Mouse (Mus musculus) hindbrain, embryonic 13.5 days (tissue): Measurements from ENCODE around the gene Txn2. TPM values are rescaled to one million over a fixed set of nuclear protein-coding genes. Genes with fewer than 3 reads are reported as not detected.

ENCODE experiments used
- ATAC-seq: fragments of 200-750 bp; cut with Nextera tagmentation; 2 replicates; pipeline ENCODE4 v1.8.0; 2017; ENCODE audit warnings: moderate TSS enrichment; ENCODE audit not compliant: low FRiP score
- H3K27ac ChIP-seq: fragments of 300-500 bp; sonication (generic); 2 replicates; pipeline ENCODE4 v1.5.1; 2015; ENCODE audit warnings: inconsistent platforms, mild to moderate bottlenecking, moderate library complexity
- H3K27me3 ChIP-seq: fragments of 300-500 bp; sonication (generic); 2 replicates; pipeline ENCODE4 v1.6.1; 2015; ENCODE audit warnings: mild to moderate bottlenecking, inconsistent platforms
- H3K36me3 ChIP-seq: fragments of 300-500 bp; sonication (generic); 2 replicates; pipeline ENCODE4 v1.6.1; 2015; ENCODE audit warnings: mild to moderate bottlenecking, inconsistent platforms
- H3K4me1 ChIP-seq: fragments of 300-500 bp; sonication (generic); replicated peaks from 2 replicates; pipeline ENCODE4 v1.6.1; 2015; ENCODE audit warnings: inconsistent platforms
- H3K4me2 ChIP-seq: fragments of 300-500 bp; sonication (generic); 2 replicates; pipeline ENCODE4 v1.6.1; 2015; ENCODE audit warnings: inconsistent platforms, mild to moderate bottlenecking, moderate library complexity
- H3K4me3 ChIP-seq: fragments of 300-500 bp; sonication (generic); 2 replicates; pipeline ENCODE4 v1.5.1; 2015; ENCODE audit warnings: mild to moderate bottlenecking, inconsistent platforms
- H3K9ac ChIP-seq: fragments of 300-500 bp; sonication (generic); 2 replicates; pipeline ENCODE4 v1.6.1; 2015; ENCODE audit warnings: mild to moderate bottlenecking, inconsistent platforms
- H3K9me3 ChIP-seq: fragments of 300-500 bp; sonication (generic); 2 replicates; pipeline ENCODE4 v1.6.1; 2016; ENCODE audit warnings: inconsistent platforms
- WGBS: fragments of 180-500 bp; shearing (Covaris S2); methylation state at CpG from one replicate; pipeline ENCODE4 v1.1.7; 2015; 5-methylcytosine and 5-hydroxymethylcytosine counted together
- polyA plus RNA-seq: library from polyadenylated mRNA; unstranded; fragments of >200 nt; fragmentation: Nextera tagmentation; extraction: Ambion mirVana; gene quantifications from 2 replicates; pipeline ENCODE4 v1.2.1, GENCODE M21; 2015

The Txn2 gene
- polyA plus RNA-seq, 1 experiment from 2014 or later = 214 TPM

DNA sequence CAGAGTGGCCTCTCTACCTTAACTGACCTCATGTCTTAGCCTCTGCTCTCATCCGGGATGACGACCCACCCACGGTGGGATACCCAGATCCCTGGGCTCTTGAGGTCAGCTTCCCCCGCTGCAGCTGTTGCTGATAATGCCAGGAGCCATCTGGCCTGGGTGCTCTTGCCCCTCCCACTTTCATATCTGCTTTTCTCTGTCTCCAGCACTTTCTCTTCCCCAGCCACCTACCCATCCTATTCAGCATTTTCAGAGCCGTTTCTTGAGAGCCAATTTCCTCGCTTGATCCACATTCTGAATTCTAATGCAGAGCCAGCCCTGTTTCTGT lies 2.8 kb upstream of the Txn2 start:
- H3K4me2 ChIP-seq = no peak overlapping the region
- peaks cover 9% of the 10 kb centered on the region for H3K36me3 ChIP-seq
- peaks cover 5% of the 10 kb centered on the region for H3K27me3 ChIP-seq
- no peak overlapping the region for H3K9ac ChIP-seq
- H3K9me3 ChIP-seq = no peaks in the 10 kb centered on the region
- ATAC-seq = no peak
- peaks cover 36% of the 10 kb centered on the region for H3K4me1 ChIP-seq
- 76% methylated on average over 6 of the region's 6 CpGs for WGBS
- no peak overlapping the region for H3K4me3 ChIP-seq
- no peak overlapping the region for H3K27ac ChIP-seq

DNA sequence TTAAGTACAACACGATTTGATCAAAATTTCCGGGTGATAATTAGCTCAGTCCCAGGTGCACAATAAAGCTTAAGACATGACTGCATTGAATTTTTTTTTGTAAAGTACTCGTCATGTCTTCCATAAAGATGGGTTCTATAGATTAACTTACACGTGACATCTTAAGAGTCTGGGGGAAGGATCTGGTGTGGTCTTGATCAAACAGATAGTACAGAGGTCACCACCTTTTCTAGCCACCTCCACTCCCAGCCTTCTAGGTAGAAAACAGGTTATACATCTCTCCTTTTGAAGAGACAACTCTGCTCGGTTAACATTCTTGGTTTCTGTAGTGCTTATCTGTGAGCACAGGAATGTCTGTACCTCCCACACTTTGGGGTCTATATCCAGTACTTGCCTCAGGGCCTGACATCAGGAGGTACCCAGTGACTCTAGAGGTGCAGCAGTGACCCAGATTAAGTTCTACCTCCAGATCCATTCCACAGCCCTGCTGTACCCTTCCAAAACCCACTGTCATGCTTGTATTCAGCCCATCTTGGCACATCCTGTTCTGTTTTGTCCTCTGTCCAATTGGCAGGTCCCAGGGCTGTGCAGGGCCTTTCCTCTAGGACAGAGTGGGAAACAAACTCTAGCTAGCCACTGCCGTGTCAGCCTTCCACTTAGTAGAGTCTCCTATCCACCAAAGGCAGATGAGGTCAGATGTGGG lies 2.3 kb upstream of the Txn2 start:
- peaks cover 13% of the 10 kb centered on the region for H3K36me3 ChIP-seq
- ATAC-seq = no peak
- H3K9me3 ChIP-seq = no peaks in the 10 kb centered on the region
- 88% methylated on average over 6 of the region's 6 CpGs for WGBS
- H3K27me3 ChIP-seq = peaks cover 5% of the 10 kb centered on the region
- no peak overlapping the region for H3K4me3 ChIP-seq
- no peak overlapping the region for H3K4me2 ChIP-seq
- H3K4me1 ChIP-seq = peaks cover 36% of the 10 kb centered on the region
- H3K9ac ChIP-seq = no peak overlapping the region
- no peak overlapping the region for H3K27ac ChIP-seq

DNA sequence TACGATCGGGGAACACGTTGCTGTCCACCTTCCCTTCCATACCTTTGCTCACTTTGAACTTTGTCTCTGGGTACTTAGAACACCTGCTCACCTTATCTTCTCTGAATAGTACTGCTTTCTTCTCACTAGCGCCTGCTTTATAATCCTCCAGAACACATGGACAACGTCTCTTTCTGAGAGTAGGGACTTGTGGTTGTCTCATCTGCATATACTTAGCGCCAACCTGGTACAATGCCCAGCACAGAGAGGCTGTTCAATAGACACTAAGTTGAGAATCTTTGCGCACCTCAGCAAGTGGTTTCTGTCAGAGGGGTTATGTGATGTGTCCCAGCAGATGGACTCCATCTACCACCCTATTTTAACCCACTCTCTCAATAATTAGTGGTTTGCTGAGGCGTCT lies 998 bp upstream of the Txn2 start:
- WGBS = 56% methylated on average over 8 of the region's 8 CpGs
- H3K9me3 ChIP-seq = no peaks in the 10 kb centered on the region
- ATAC-seq = no peak
- no peak overlapping the region for H3K27ac ChIP-seq
- peak overlapping the region; percentile 77 for H3K9ac ChIP-seq
- H3K4me1 ChIP-seq = peaks cover 36% of the 10 kb centered on the region
- peak overlapping the region; percentile 76 for H3K4me3 ChIP-seq
- H3K27me3 ChIP-seq = peaks cover 5% of the 10 kb centered on the region
- H3K36me3 ChIP-seq = peaks cover 23% of the 10 kb centered on the region
- peak overlapping the region; percentile 87 for H3K4me2 ChIP-seq

- H3K27ac ChIP-seq = peak overlapping the region; percentile 97; the same call in 1 of the 2 replicates
- peak; percentile 30; the same call in 1 of the 2 replicates for ATAC-seq
These were observed 715 bp downstream of the Txn2 start for GRCm38 (mm10) chr15:77928091-77928490.

GRCm38 (mm10) chr15:77926921-77927320 lies 1.9 kb downstream of the Txn2 start:
- WGBS = 92% methylated on average over 5 of the region's 5 CpGs
- no peak overlapping the region for H3K4me2 ChIP-seq

More at GRCm38 (mm10) chr15:77928091-77928490, 715 bp downstream of the Txn2 start:
- Histone ChIP-seq H3K36me3 (peaks cover 40% of the 10 kb centered on the region), H3K9ac (peak overlapping the region; percentile 86), H3K4me1 (peaks cover 21% of the 10 kb centered on the region), H3K4me3 (peak overlapping the region; percentile 76), H3K4me2 (peak overlapping the region; percentile 87), H3K27me3 (no peaks in the 10 kb centered on the region), H3K9me3 (no peaks in the 10 kb centered on the region)
- 32% methylated on average over 4 of the region's 4 CpGs for WGBS

DNA sequence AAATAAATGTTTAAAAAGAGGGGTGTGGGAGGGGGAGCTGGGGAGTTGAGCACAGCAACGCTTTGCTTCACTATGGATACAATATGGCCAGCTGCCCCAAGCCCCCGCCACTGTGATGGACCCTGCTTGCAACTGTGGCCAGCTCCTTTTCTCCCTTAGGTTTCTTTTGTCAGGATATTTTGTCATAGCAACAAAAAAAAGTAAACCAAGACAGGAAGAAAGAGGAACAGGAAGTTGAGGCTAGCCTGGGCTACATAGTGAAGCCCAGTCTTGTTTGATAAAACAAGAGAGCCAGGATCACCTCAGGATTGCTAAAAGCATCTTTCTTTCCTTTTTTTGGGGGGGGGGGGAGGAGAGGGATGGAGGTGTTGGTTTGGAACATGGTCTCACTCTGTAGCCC lies 3.6 kb downstream of the Txn2 start:
- Histone ChIP-seq H3K4me2 (no peak overlapping the region), H3K4me3 (no peak overlapping the region), H3K9ac (no peak overlapping the region), H3K36me3 (peaks cover 67% of the 10 kb centered on the region), H3K4me1 (peaks cover 21% of the 10 kb centered on the region), H3K27ac (no peak overlapping the region), H3K9me3 (no peaks in the 10 kb centered on the region), H3K27me3 (no peaks in the 10 kb centered on the region)
- WGBS = 95% methylated on average over 2 of the region's 2 CpGs
- no peak for ATAC-seq

More at GRCm38 (mm10) chr15:77926921-77927320, 1.9 kb downstream of the Txn2 start:
- H3K4me1 ChIP-seq = peaks cover 21% of the 10 kb centered on the region
- peaks cover 52% of the 10 kb centered on the region for H3K36me3 ChIP-seq
- H3K9me3 ChIP-seq = no peaks in the 10 kb centered on the region
- no peak for ATAC-seq
- H3K27ac ChIP-seq = no peak overlapping the region
- no peaks in the 10 kb centered on the region for H3K27me3 ChIP-seq
- H3K4me3 ChIP-seq = no peak overlapping the region
- no peak overlapping the region for H3K9ac ChIP-seq

GRCm38 (mm10) chr15:77923267-77924035 lies 5.4 kb downstream of the Txn2 start:
- no peak overlapping the region for H3K4me3 ChIP-seq
- 74% methylated on average over 9 of the region's 9 CpGs for WGBS
- no peak overlapping the region for H3K9ac ChIP-seq
- no peaks in the 10 kb centered on the region for H3K27me3 ChIP-seq
- peaks cover 12% of the 10 kb centered on the region for H3K4me1 ChIP-seq
- H3K27ac ChIP-seq = no peak overlapping the region
- no peak overlapping the region for H3K4me2 ChIP-seq
- no peaks in the 10 kb centered on the region for H3K9me3 ChIP-seq
- ATAC-seq = no peak
- peaks cover 83% of the 10 kb centered on the region for H3K36me3 ChIP-seq

DNA sequence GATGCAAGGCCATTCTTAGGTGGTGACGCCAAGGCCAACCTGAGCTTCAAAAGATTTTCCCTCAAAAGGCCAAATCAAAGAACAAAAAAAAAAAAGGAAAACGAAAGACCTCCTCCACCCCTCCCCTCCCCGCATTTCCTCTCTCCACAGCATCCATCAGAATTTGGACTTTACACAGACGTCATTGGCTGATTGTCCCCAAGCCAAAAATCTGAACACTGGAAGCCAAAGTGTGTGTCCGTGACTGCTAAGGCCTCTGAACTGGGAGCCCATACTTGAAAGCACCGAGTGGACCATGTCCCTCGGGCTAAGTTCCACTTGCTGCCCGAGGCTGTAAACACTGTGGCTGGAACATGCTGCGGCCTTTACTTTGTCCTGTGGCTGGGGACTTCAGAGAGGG lies 6.1 kb downstream of the Txn2 start:
- H3K9me3 ChIP-seq = no peaks in the 10 kb centered on the region
- H3K9ac ChIP-seq = no peak overlapping the region
- H3K4me1 ChIP-seq = peaks cover 5% of the 10 kb centered on the region
- no peak for ATAC-seq
- peaks cover 89% of the 10 kb centered on the region for H3K36me3 ChIP-seq
- no peak overlapping the region for H3K4me2 ChIP-seq
- H3K27ac ChIP-seq = no peak overlapping the region
- no peak overlapping the region for H3K4me3 ChIP-seq
- WGBS = 84% methylated on average over 9 of the region's 9 CpGs
- H3K27me3 ChIP-seq = no peaks in the 10 kb centered on the region

GRCm38 (mm10) chr15:77921636-77922035 lies 7.2 kb downstream of the Txn2 start:
- no peaks in the 10 kb centered on the region for H3K9me3 ChIP-seq
- no peak overlapping the region for H3K4me2 ChIP-seq
- 85% methylated on average over 6 of the region's 6 CpGs for WGBS
- no peaks in the 10 kb centered on the region for H3K27me3 ChIP-seq
- H3K4me3 ChIP-seq = no peak overlapping the region
- H3K27ac ChIP-seq = no peak overlapping the region
- no peak for ATAC-seq
- no peak overlapping the region for H3K9ac ChIP-seq
- H3K36me3 ChIP-seq = peaks cover 82% of the 10 kb centered on the region
- no peaks in the 10 kb centered on the region for H3K4me1 ChIP-seq

GRCm38 (mm10) chr15:77920511-77921462 lies 8.0 kb downstream of the Txn2 start:
- Histone ChIP-seq H3K36me3 (peaks cover 82% of the 10 kb centered on the region), H3K9ac (no peak overlapping the region), H3K27ac (no peak overlapping the region; the same call in 1 of the 2 replicates), H3K4me2 (no peak overlapping the region), H3K27me3 (no peaks in the 10 kb centered on the region), H3K9me3 (no peaks in the 10 kb centered on the region), H3K4me3 (no peak overlapping the region), H3K4me1 (no peaks in the 10 kb centered on the region)
- no peak for ATAC-seq
- 80% methylated on average over 10 of the region's 10 CpGs for WGBS

DNA sequence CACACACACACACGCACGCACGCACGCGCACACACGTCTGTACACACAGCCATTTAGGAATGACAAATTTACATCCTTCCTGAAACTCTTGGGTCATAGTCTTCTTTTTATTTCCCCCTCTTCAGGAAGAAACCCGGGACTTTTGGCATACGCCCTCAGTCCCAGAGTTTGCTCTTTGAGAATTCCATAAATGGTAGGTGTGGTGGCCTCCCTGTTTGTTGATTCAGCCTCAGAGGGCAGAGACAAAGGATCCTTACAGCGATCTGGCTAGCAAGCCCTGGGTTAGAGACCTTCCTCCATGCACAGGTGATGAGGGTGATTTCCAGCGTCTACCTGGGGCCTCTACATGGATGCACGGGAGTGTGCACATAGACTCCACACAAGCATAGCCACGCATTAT lies 9.4 kb downstream of the Txn2 start:
- no peak for ATAC-seq
- Histone ChIP-seq H3K36me3 (peaks cover 85% of the 10 kb centered on the region), H3K9ac (peak overlapping the region; percentile 14; the same call in 1 of the 2 replicates), H3K4me1 (no peaks in the 10 kb centered on the region), H3K27ac (no peak overlapping the region), H3K4me2 (no peak overlapping the region), H3K27me3 (no peaks in the 10 kb centered on the region), H3K4me3 (no peak overlapping the region), H3K9me3 (no peaks in the 10 kb centered on the region)
- 92% methylated on average over 12 of the region's 12 CpGs for WGBS
